Mouse (Mus musculus) limb, embryonic 11.5 days (tissue): ENCODE measurements around the gene Msi2. TPM values are rescaled to one million over a fixed set of nuclear protein-coding genes. Genes with fewer than 3 reads are reported as not detected.

ENCODE experiments used
- ATAC-seq: fragments of 200-750 bp; cut with Nextera tagmentation; 2 replicates; pipeline ENCODE4 v1.8.0; 2017; ENCODE audit warnings: low read depth; ENCODE audit not compliant: insufficient number of reproducible peaks, low FRiP score, low TSS enrichment
- DNase-seq: peaks from one replicate; pipeline ENCODE4 v3.0.0-alpha.2; 2015; ENCODE audit warnings: low spot score
- H3K27ac ChIP-seq: fragments of 300-500 bp; sonication (generic); replicated peaks from 2 replicates; pipeline ENCODE4 v1.5.1; 2014; ENCODE audit warnings: low read depth, mild to moderate bottlenecking, low read length
- H3K27me3 ChIP-seq: fragments of 300-500 bp; sonication (generic); 2 replicates; pipeline ENCODE4 v1.6.1; 2014; ENCODE audit warnings: mild to moderate bottlenecking, low read length, mixed read lengths; ENCODE audit not compliant: control insufficient read depth, insufficient read depth
- H3K36me3 ChIP-seq: fragments of 300-500 bp; sonication (generic); 2 replicates; pipeline ENCODE4 v1.6.1; 2014; ENCODE audit warnings: mild to moderate bottlenecking, low read length, moderate library complexity, mixed read lengths; ENCODE audit not compliant: control insufficient read depth, insufficient read depth
- H3K4me1 ChIP-seq: fragments of 300-500 bp; sonication (generic); 2 replicates; pipeline ENCODE4 v1.6.1; 2014; ENCODE audit warnings: low read length, mixed read lengths; ENCODE audit not compliant: control insufficient read depth, insufficient read depth
- H3K4me2 ChIP-seq: fragments of 300-500 bp; sonication (generic); 2 replicates; pipeline ENCODE4 v1.6.1; 2014; ENCODE audit warnings: low read depth, mild to moderate bottlenecking, moderate library complexity; ENCODE audit not compliant: severe bottlenecking
- H3K4me3 ChIP-seq: fragments of 300-500 bp; sonication (generic); 2 replicates; pipeline ENCODE4 v1.5.1; 2014; ENCODE audit warnings: low read depth, low read length
- H3K9ac ChIP-seq: fragments of 300-500 bp; sonication (generic); 2 replicates; pipeline ENCODE4 v1.6.1; 2014; ENCODE audit warnings: mild to moderate bottlenecking, low read length
- H3K9me3 ChIP-seq: fragments of 300-500 bp; sonication (generic); 2 replicates; pipeline ENCODE4 v1.6.1; 2016; ENCODE audit warnings: low read length; ENCODE audit not compliant: control insufficient read depth
- WGBS: fragments of 180-500 bp; shearing (Covaris S2); extraction: QIAGEN DNeasy Blood & Tissue Kit; methylation state at CpG from one replicate; pipeline ENCODE4 v1.1.7; 2014; 5-methylcytosine and 5-hydroxymethylcytosine counted together
- polyA plus RNA-seq: library from polyadenylated mRNA; unstranded; fragments of >200 nt; fragmentation: Nextera tagmentation; extraction: Ambion mirVana; gene quantifications from 2 replicates; pipeline ENCODE4 v1.2.1, GENCODE M21; 2014

The Msi2 gene
- polyA plus RNA-seq, 1 experiment from 2014 or later, result 18.1 TPM

DNA sequence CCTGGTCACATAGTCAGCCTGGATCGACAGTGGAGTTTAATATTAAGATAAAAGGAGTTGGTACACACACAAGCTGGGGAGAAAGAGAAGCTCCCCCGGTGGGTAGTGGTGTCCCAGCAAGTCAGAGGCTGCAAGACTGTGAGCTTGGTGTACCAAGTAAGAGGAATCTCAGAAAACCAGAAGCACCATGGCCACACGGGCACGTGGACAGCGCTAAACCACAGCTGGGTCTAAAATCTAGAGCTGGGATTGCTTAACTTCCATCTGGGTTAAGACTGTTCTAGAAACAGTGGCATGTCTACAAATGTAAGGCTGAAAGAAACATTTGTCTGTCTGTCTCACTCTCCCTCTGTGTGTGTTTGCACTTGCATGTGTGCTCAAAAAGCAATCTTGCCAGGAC is 402.9 kb downstream of the Msi2 start:
- ATAC-seq, result no peak
- Histone ChIP-seq H3K4me1 (no peaks in the 10 kb centered on the region; the same call in 1 of the 2 replicates), H3K27me3 (no peaks in the 10 kb centered on the region; the same call in 1 of the 2 replicates), H3K27ac (no peak overlapping the region), H3K4me3 (no peak overlapping the region), H3K9ac (no peak overlapping the region), H3K36me3 (no peaks in the 10 kb centered on the region), H3K4me2 (no peak overlapping the region), H3K9me3 (no peaks in the 10 kb centered on the region)
- no peak for DNase-seq
- WGBS, result 88% methylated on average over 5 of the region's 5 CpGs

- Histone ChIP-seq H3K27me3 (no peaks in the 10 kb centered on the region; the same call in 1 of the 2 replicates), H3K27ac (no peak overlapping the region), H3K4me3 (no peak overlapping the region), H3K4me2 (no peak overlapping the region), H3K9me3 (no peaks in the 10 kb centered on the region), H3K4me1 (peaks cover 6% of the 10 kb centered on the region; the same call in 1 of the 2 replicates), H3K9ac (no peak overlapping the region), H3K36me3 (no peaks in the 10 kb centered on the region)
- DNase-seq (no peak), ATAC-seq (no peak)
- 63% methylated on average over 6 of the region's 6 CpGs for WGBS
Measured at GRCm38 (mm10) chr11:88314471-88314870, 403.8 kb downstream of the Msi2 start.

DNA sequence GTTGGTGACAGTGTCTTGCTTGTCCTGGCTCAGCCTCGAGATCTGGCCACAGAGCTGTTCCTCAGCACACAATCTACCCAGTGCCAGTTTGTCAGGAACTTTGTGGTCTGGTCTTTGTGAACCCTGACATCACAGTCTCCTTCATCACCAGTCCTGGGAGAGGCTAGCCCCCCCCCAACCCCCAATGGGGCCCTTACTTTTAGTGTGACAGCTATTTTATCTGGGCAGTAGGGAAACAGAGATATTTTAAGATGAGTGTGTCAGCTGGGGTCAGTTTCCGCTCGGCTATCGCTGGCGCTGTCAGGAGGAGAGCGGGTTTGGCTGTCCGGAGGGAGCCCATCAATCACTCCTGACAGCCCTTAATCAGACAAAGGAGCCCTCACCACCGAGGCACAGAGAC is 404.8 kb downstream of the Msi2 start:
- ATAC-seq (no peak), DNase-seq (no peak)
- Histone ChIP-seq H3K27me3 (no peaks in the 10 kb centered on the region; the same call in 1 of the 2 replicates), H3K27ac (no peak overlapping the region), H3K9ac (no peak overlapping the region), H3K4me3 (no peak overlapping the region), H3K4me1 (peaks cover 7% of the 10 kb centered on the region; the same call in 1 of the 2 replicates), H3K4me2 (no peak overlapping the region), H3K36me3 (no peaks in the 10 kb centered on the region), H3K9me3 (no peaks in the 10 kb centered on the region)
- WGBS, result 12% methylated on average over 8 of the region's 8 CpGs

DNA sequence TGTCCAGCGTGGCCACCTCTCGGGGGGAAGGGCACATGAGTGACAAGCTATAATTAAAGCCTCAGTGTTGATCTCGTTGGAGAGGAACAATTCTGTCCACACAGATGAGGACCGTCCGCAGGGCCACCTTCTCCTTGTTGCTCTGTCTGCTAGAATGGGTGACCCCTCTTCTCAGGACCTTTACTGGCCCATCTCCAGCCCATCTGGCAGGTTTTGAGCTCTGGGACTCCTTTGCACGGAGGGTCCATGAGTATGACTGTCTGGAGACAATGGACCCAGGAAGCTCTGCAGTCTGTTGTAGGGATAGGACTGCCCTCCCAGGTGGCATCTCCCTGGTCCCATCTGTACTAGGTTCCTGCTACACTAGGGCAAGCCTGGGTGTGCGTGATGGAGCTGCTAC is 406.7 kb downstream of the Msi2 start:
- Histone ChIP-seq H3K4me1 (peaks cover 7% of the 10 kb centered on the region; the same call in 1 of the 2 replicates), H3K4me2 (no peak overlapping the region), H3K27me3 (no peaks in the 10 kb centered on the region), H3K27ac (no peak overlapping the region), H3K36me3 (no peaks in the 10 kb centered on the region), H3K9me3 (no peaks in the 10 kb centered on the region), H3K9ac (no peak overlapping the region), H3K4me3 (no peak overlapping the region)
- WGBS, result 75% methylated on average over 7 of the region's 7 CpGs
- no peak for ATAC-seq
- no peak for DNase-seq

DNA sequence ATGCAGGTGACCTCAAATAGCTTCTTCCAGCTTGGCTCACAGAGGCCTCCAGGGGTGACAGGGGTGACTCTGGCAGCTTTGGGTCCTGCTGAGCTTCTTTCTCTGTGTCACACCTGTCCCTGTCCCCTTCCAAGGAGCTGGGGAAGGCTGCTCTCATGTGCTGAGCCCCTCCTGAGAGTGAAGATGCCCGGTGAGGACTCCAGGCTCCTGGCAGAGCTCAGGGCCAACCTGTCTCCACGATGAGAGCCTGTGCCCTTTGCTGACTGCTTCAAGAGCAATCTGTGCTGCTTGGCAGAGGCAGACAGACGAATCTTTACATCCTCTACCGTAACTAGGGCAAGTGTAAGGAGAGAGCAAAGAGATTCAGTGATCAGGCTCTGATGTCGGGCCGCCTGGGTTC is 407.5 kb downstream of the Msi2 start:
- H3K27ac ChIP-seq, result no peak overlapping the region
- WGBS, result 55% methylated on average over 6 of the region's 6 CpGs
- peaks cover 7% of the 10 kb centered on the region; the same call in 1 of the 2 replicates for H3K4me1 ChIP-seq
- H3K9ac ChIP-seq, result no peak overlapping the region
- no peaks in the 10 kb centered on the region for H3K27me3 ChIP-seq
- no peak for ATAC-seq
- H3K4me2 ChIP-seq, result no peak overlapping the region
- no peaks in the 10 kb centered on the region for H3K36me3 ChIP-seq
- H3K4me3 ChIP-seq, result no peak overlapping the region
- H3K9me3 ChIP-seq, result no peaks in the 10 kb centered on the region
- DNase-seq, result no peak

- peaks cover 7% of the 10 kb centered on the region; the same call in 1 of the 2 replicates for H3K4me1 ChIP-seq
- DNase-seq, result no peak
- ATAC-seq, result no peak
Measured at GRCm38 (mm10) chr11:88309059-88309700, 409.1 kb downstream of the Msi2 start.

GRCm38 (mm10) chr11:88307616-88308543 is 410.4 kb downstream of the Msi2 start:
- Histone ChIP-seq H3K9me3 (no peaks in the 10 kb centered on the region), H3K4me2 (no peak overlapping the region), H3K27ac (no peak overlapping the region), H3K36me3 (no peaks in the 10 kb centered on the region), H3K4me3 (no peak overlapping the region), H3K4me1 (peaks cover 7% of the 10 kb centered on the region; the same call in 1 of the 2 replicates), H3K27me3 (no peaks in the 10 kb centered on the region), H3K9ac (no peak overlapping the region)
- 81% methylated on average over 14 of the region's 14 CpGs for WGBS
- no peak; the same call in 1 of the 2 replicates for ATAC-seq
- DNase-seq, result no peak

More at GRCm38 (mm10) chr11:88309059-88309700, 409.1 kb downstream of the Msi2 start:
- H3K4me3 ChIP-seq, result no peak overlapping the region
- no peaks in the 10 kb centered on the region for H3K27me3 ChIP-seq
- no peak overlapping the region for H3K4me2 ChIP-seq
- no peak overlapping the region for H3K9ac ChIP-seq
- no peak overlapping the region for H3K27ac ChIP-seq
- H3K9me3 ChIP-seq, result no peaks in the 10 kb centered on the region
- 68% methylated on average over 10 of the region's 10 CpGs for WGBS
- H3K36me3 ChIP-seq, result no peaks in the 10 kb centered on the region

DNA sequence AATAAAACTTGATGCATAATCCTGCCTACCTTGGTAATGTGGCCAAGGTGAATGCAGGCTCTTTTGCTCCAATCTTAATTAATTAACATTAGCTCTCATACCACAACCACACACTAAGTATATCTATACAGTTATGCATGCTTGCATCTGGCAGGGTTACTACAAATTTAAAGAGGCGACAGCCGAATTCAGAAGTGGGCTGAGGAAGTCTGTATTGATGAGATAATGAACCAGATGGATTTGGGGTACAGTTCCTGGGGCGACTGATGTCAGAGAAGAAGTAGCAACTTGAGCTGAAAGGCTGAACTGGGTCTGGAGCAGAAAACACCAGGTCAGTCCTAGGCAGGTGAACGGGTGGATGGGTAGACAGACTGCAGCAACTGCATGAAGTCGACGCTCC is 412.6 kb downstream of the Msi2 start:
- H3K4me1 ChIP-seq, result peaks cover 7% of the 10 kb centered on the region; the same call in 1 of the 2 replicates
- no peak overlapping the region for H3K4me3 ChIP-seq
- H3K9me3 ChIP-seq, result no peaks in the 10 kb centered on the region
- H3K27ac ChIP-seq, result no peak overlapping the region
- WGBS, result 88% methylated on average over 6 of the region's 6 CpGs
- H3K4me2 ChIP-seq, result no peak overlapping the region
- no peaks in the 10 kb centered on the region for H3K27me3 ChIP-seq
- H3K36me3 ChIP-seq, result no peaks in the 10 kb centered on the region
- H3K9ac ChIP-seq, result no peak overlapping the region
- DNase-seq (no peak), ATAC-seq (no peak)
